Mouse (Mus musculus): ENCODE measurements around the gene Spg21.

DNA sequence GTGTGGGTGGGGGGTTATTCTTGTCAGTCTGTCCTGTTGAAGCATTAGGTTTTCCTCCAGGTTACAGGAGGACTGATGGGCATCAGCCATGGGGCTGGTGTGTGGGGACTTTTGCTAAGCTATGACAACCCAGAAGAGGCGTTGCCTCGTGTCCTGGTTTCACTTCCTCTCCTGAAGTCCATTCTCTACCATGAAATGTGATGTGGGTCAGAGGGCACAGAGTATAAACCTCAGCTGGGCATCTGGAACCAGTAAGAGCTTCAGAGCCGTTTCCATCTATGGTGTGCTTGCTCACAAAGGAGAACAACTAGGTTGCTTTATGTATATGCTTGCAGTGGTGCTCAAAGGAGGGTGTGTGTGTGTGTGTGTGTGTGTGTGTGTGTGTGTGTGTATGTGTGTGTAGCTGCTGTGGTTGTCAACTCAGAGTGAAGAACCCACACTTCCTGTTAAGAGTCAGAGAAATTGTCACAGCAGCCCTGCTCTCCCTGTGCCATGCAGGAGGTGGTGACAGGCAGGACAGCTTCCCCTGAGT is 74.5 kb downstream of the Spg21 start:
- TF ChIP-seq CTCF (IDR thresholded peaks at IDR 0.05; ENCODE audit: low read depth) (no peak), EP300 (IDR thresholded peaks at IDR 0.05; ENCODE audit: low read depth) (no peak)
